Mouse (Mus musculus) natural killer cell, adult 2 months (primary cell): ENCODE measurements around the gene Zfp811.

Source experiments
- DNase-seq, 2 experiments: peaks; one replicate each; pipeline ENCODE4 v3.0.0; 2022; ENCODE audit warnings: low spot score in 2 of 2

Zfp811 gene

DNA sequence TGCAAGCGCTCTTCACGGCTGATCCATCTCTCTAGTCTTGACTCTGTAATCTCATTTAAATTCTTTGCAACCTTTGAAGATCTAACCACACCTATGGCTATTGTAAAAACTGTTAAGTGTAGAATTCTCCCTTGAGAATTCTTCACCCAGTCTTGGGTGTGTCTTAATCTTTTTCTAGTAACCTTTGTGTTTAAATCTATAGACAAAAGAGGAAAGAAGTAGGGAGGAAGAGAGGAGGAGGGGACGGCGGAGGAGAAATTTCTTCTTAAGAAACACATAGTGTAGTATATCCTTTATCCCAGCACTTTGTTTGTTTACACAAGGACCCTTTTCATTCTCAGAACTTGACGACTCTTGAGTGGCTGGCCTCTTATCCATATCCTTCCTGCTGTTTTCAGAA, 52.4 kb downstream of the Zfp811 start:
- no peak for DNase-seq

DNA sequence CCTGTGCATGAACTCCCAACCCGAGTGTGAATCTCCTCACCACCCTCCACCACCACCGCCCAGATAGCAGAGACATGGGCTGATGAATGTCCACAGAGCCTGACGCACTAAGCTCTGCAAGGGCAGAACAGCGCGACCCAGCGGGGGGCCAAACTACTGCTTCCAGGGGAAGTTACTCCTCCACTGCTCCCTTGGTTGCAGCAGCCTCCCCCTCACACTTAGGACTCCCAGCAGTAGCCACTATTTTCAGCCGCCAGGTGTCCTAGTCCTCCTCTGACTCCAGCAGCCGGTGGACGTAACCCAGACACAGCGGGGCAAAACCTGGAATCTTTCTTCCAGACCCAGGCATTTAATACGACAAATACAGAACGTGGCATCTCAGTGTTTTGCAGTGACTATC, 56.1 kb downstream of the Zfp811 start:
- DNase-seq, result no peak

DNA sequence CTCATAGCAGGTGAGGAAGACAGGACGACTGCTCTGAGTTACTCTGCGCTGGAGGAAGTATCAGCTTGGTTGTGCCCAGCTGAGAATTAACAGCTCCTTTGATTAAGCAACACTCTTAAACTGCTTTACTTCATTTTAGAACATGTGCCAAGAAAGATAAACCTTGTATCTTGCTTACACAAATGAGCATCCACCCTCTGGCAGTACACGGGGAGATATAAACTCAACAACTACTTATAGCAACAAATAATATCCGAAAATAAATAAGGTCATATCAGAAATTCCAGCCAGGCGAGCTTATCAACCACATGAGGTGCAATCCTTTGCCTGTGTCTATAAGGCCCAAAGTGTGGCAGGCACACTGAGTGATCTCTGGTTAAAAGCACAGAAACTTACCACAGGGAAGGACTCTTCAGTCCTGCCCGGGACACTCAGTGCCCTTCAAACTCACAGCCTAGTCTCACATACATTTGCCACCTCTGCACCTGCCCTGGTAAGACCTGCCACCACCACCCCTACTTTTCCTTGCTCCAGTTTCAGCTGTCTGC, 56.8 kb downstream of the Zfp811 start:
- no peak for DNase-seq

DNA sequence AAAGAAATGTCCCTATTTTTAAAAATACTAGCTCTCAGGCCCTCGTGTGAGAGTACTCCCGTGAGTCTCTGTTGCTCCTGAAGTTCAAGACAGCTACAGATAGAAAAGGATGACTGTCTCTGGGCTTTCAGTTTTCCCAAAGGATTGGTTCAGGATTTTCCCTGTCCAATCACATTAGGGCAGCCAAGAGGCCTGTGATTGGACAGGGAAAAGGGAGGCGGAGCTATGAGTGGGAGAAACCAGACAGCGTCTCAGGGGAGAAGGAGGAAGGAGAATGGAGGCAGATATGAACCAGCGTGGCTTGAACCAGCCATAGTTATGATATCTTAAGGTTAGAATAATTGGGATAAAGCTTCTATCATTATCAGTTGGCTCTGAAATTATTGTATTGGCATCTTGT, 59.1 kb downstream of the Zfp811 start:
- no peak for DNase-seq
